Mouse (Mus musculus) gastrocnemius, postnatal 10 days (tissue): ENCODE measurements around the gene Pkd2. TPM values are rescaled to one million over a fixed set of nuclear protein-coding genes. Genes with fewer than 3 reads are reported as not detected.

ENCODE experiments used
- DNase-seq: peaks from one replicate; pipeline ENCODE4 v3.0.0; 2021; ENCODE audit warnings: mixed read lengths
- total RNA-seq, 2 experiments: library from RNA; stranded (reverse); gene quantifications; 2 replicates each; pipeline ENCODE4 v1.2.3; 2021

The Pkd2 gene
- total RNA-seq, 2 experiments from 2014 or later = 24.8 to 32.6 TPM

GRCm38 (mm10) chr5:104465731-104466130 lies 6.5 kb downstream of the Pkd2 start:
- peak; percentile 77 for DNase-seq

- DNase-seq = no peak
Observed at GRCm38 (mm10) chr5:104466816-104467215, 7.6 kb downstream of the Pkd2 start.

GRCm38 (mm10) chr5:104468586-104468985 lies 9.3 kb downstream of the Pkd2 start:
- no peak for DNase-seq

- DNase-seq = no peak
Observed at GRCm38 (mm10) chr5:104470981-104471391, 11.7 kb downstream of the Pkd2 start.

- peak; percentile 21 for DNase-seq
Observed at GRCm38 (mm10) chr5:104472371-104472770, 13.1 kb downstream of the Pkd2 start.

GRCm38 (mm10) chr5:104480367-104480766 lies 21.1 kb downstream of the Pkd2 start:
- DNase-seq = no peak

- DNase-seq = no peak
Observed at GRCm38 (mm10) chr5:104482856-104483255, 23.6 kb downstream of the Pkd2 start.

GRCm38 (mm10) chr5:104491561-104491960 lies 32.3 kb downstream of the Pkd2 start:
- DNase-seq = peak; percentile 28

GRCm38 (mm10) chr5:104504883-104505282 lies 45.6 kb downstream of the Pkd2 start:
- no peak for DNase-seq

GRCm38 (mm10) chr5:104507829-104508194 lies 48.6 kb downstream of the Pkd2 start:
- DNase-seq = no peak

- peak; percentile 86 for DNase-seq
Observed at GRCm38 (mm10) chr5:104508195-104508891, 49.1 kb downstream of the Pkd2 start, which contains the start of gene BC005561. TSS of gene BC005561 (plus strand) at chr5:104508352.

GRCm38 (mm10) chr5:104511211-104511610 lies 52.0 kb downstream of the Pkd2 start:
- DNase-seq = no peak

GRCm38 (mm10) chr5:104538612-104539011 lies 79.4 kb downstream of the Pkd2 start:
- no peak for DNase-seq

- no peak for DNase-seq
Observed at GRCm38 (mm10) chr5:104539331-104539730, 80.1 kb downstream of the Pkd2 start.

Other genes starting within 250 kb of the Pkd2 start
- 10 to 100 TPM in 1 of 2 experiments, not detected in 1; 77.3 TPM for gene Ibsp, start 160.3 kb upstream of the Pkd2 start, total RNA-seq
- gene Mepe, start 134.1 kb upstream of the Pkd2 start, total RNA-seq = under 1 TPM in 1 of 2 experiments, not detected in 1; 0.45 TPM
- 100 to 1,000 TPM in 1 of 2 experiments, 1 to 10 TPM in 1; 1.9 to 242 TPM for gene Spp1, start 24.3 kb upstream of the Pkd2 start, total RNA-seq
- 1 to 10 TPM; 5.6 to 7.8 TPM for gene BC005561, start 48.9 kb downstream of the Pkd2 start, total RNA-seq